Mouse (Mus musculus): ENCODE results near the gene Slc36a2.
A peak's percentile ranks its signal among the peaks of the same experiment; 100 is the strongest.

Gene Slc36a2

GRCm38 (mm10) chr11:55184246-55184645 is 631 bp downstream of the Slc36a2 start:
- DNase-seq (ENCODE audit: low read depth), result no peak

- DNase-seq (ENCODE audit: low read depth), result no peak
These were observed 1.8 kb downstream of the Slc36a2 start for GRCm38 (mm10) chr11:55183124-55183523.

- no peak for DNase-seq (ENCODE audit: low read depth)
These were observed 5.0 kb downstream of the Slc36a2 start for GRCm38 (mm10) chr11:55179856-55180255.

GRCm38 (mm10) chr11:55178830-55179229 is 6.0 kb downstream of the Slc36a2 start:
- no peak for DNase-seq (ENCODE audit: low read depth)

- DNase-seq (ENCODE audit: low read depth), result no peak
These were observed 14.4 kb downstream of the Slc36a2 start for GRCm38 (mm10) chr11:55170501-55170900.

GRCm38 (mm10) chr11:55168914-55169313 is 16.0 kb downstream of the Slc36a2 start:
- DNase-seq (ENCODE audit: low read depth), result no peak

GRCm38 (mm10) chr11:55168504-55168903 is 16.4 kb downstream of the Slc36a2 start:
- no peak for DNase-seq (ENCODE audit: low read depth)

GRCm38 (mm10) chr11:55165748-55166147 is 19.1 kb downstream of the Slc36a2 start:
- no peak for DNase-seq (ENCODE audit: low read depth)

GRCm38 (mm10) chr11:55164723-55165122 is 20.2 kb downstream of the Slc36a2 start:
- peak; percentile 42 for DNase-seq (ENCODE audit: low read depth)

- DNase-seq (ENCODE audit: low read depth), result peak; percentile 53
These were observed 22.2 kb downstream of the Slc36a2 start for GRCm38 (mm10) chr11:55162670-55163069.

GRCm38 (mm10) chr11:55158785-55159359 is 26.0 kb downstream of the Slc36a2 start:
- DNase-seq (ENCODE audit: low read depth), result peak; percentile 66

- no peak for DNase-seq (ENCODE audit: low read depth)
These were observed 29.8 kb downstream of the Slc36a2 start for GRCm38 (mm10) chr11:55155070-55155421.

GRCm38 (mm10) chr11:55154398-55155069 is 30.3 kb downstream of the Slc36a2 start:
- no peak for DNase-seq (ENCODE audit: low read depth)

GRCm38 (mm10) chr11:55151608-55152007 is 33.3 kb downstream of the Slc36a2 start, which contains the start of gene Slc36a3:
Gene Slc36a3, minus strand, starts transcription at chr11:55151708.
- no peak for DNase-seq (ENCODE audit: low read depth)

GRCm38 (mm10) chr11:55148461-55148860 is 36.4 kb downstream of the Slc36a2 start:
- DNase-seq (ENCODE audit: low read depth), result no peak

GRCm38 (mm10) chr11:55147423-55147822 is 37.5 kb downstream of the Slc36a2 start:
- DNase-seq (ENCODE audit: low read depth), result no peak

- DNase-seq (ENCODE audit: low read depth), result no peak
These were observed 38.0 kb downstream of the Slc36a2 start for GRCm38 (mm10) chr11:55146855-55147254.

- no peak for DNase-seq (ENCODE audit: low read depth)
These were observed 40.9 kb downstream of the Slc36a2 start for GRCm38 (mm10) chr11:55144011-55144410.

- no peak for DNase-seq (ENCODE audit: low read depth)
These were observed 43.4 kb downstream of the Slc36a2 start for GRCm38 (mm10) chr11:55141502-55141901.

GRCm38 (mm10) chr11:55137646-55138045 is 47.2 kb downstream of the Slc36a2 start:
- DNase-seq (ENCODE audit: low read depth), result no peak

- DNase-seq (ENCODE audit: low read depth), result no peak
These were observed 47.9 kb downstream of the Slc36a2 start for GRCm38 (mm10) chr11:55136770-55137547.

- DNase-seq (ENCODE audit: low read depth), result no peak
These were observed 50.0 kb downstream of the Slc36a2 start for GRCm38 (mm10) chr11:55134871-55135270.

- DNase-seq (ENCODE audit: low read depth), result no peak
These were observed 50.5 kb downstream of the Slc36a2 start for GRCm38 (mm10) chr11:55134407-55134806.
